In genomic region chr9:64139879-64140278, GRCm38 (mm10) we compare ENCODE assay signal across 29 mouse cellular contexts. TPM values are rescaled to one million over a fixed set of nuclear protein-coding genes. Genes with fewer than 3 reads are reported as not detected.
DNase-seq lines count a peak whose midpoint lies in the region; ATAC-seq and TF ChIP-seq lines count a peak whose summit lies in the region.
"Had no signal": no experiment of that assay in that cellular context is flagged by ENCODE, and none has a peak within 500 bp of the region (broad histone marks: within the 10 kb centered on the region; RNA-seq: fewer than 3 reads in every experiment).

No protein-coding gene starts in this region.

- peak; percentile 11; the same call in 1 of the 2 replicates for TF ChIP-seq CTCF in small intestine, adult 2 months (IDR thresholded peaks at IDR 0.05; ENCODE audit: extremely low read depth, insufficient read length, insufficient replicate concordance, low read depth, low read length)

- H3K27me3 ChIP-seq in small intestine, adult 2 months (ENCODE audit: control insufficient read depth, insufficient read depth, low read length): no peaks in the 10 kb centered on the region
- H3K27me3 ChIP-seq in hindbrain, embryonic 16.5 days (replicated peaks; ENCODE audit: control insufficient read depth, insufficient read depth, low read length): no peaks in the 10 kb centered on the region
- H3K27me3 ChIP-seq: CH12.LX; embryonic facial prominence, embryonic 13.5 days; embryonic facial prominence, embryonic 15.5 days; forebrain, embryonic 12.5 days had no signal

- H3K4me1 ChIP-seq in ES-E14 (ENCODE audit: control insufficient read depth in 2 of 2, insufficient read depth in 2 of 2, low read length in 2 of 2, poor library complexity in 1 of 2): no peaks in the 10 kb centered on the region; a peak in 1 of 4 replicates
- H3K4me1 ChIP-seq in small intestine, adult 2 months (ENCODE audit: control insufficient read depth, insufficient read depth, insufficient read length, low read length): no peaks in the 10 kb centered on the region
- H3K4me1 ChIP-seq in hindbrain, embryonic 16.5 days (ENCODE audit: control insufficient read depth, insufficient read depth, low read depth, low read length): no peaks in the 10 kb centered on the region
- H3K4me1 ChIP-seq: embryonic facial prominence, embryonic 13.5 days; embryonic facial prominence, embryonic 15.5 days; forebrain, embryonic 10.5 days; forebrain, embryonic 12.5 days had no signal

- H3K36me3 ChIP-seq in ES-E14 (ENCODE audit: control insufficient read depth, insufficient read depth, low read length, poor library complexity, severe bottlenecking): peaks cover 30% of the 10 kb centered on the region
- H3K36me3 ChIP-seq in small intestine, adult 2 months (ENCODE audit: control insufficient read depth, insufficient read depth, low read length): peaks cover 7% of the 10 kb centered on the region
- H3K36me3 ChIP-seq in hindbrain, embryonic 16.5 days (ENCODE audit: control insufficient read depth, insufficient read depth, low read length): no peaks in the 10 kb centered on the region

- no peaks in the 10 kb centered on the region for H3K9me3 ChIP-seq in ES-E14 (ENCODE audit: control insufficient read depth, insufficient read depth, low read depth, low read length)
- no peaks in the 10 kb centered on the region for H3K9me3 ChIP-seq in hindbrain, embryonic 16.5 days (ENCODE audit: control insufficient read depth, low read length)
- H3K9me3 ChIP-seq: embryonic facial prominence, embryonic 13.5 days; embryonic facial prominence, embryonic 15.5 days; forebrain, embryonic 10.5 days; forebrain, embryonic 12.5 days had no signal

- no peak overlapping the region; the same call in 1 of the 2 replicates for H3K27ac ChIP-seq in ES-E14 (ENCODE audit: insufficient read depth, low read depth, low read length, poor library complexity, severe bottlenecking)
- H3K27ac ChIP-seq in small intestine, adult 2 months (ENCODE audit: insufficient read depth, low read depth, low read length): no peak overlapping the region
- H3K27ac ChIP-seq in hindbrain, embryonic 16.5 days (ENCODE audit: low read depth, low read length): no peak overlapping the region
- H3K27ac ChIP-seq: embryonic facial prominence, embryonic 13.5 days; embryonic facial prominence, embryonic 15.5 days; forebrain, embryonic 10.5 days; forebrain, embryonic 12.5 days had no signal

- in situ Hi-C loops in ES-E14 (cut with MboI; ENCODE audit: low sequenced_read_pairs in 2 of 2, unreplicated experiment in 2 of 2): no loop called here

- 0 out of 2 replicates have a peak overlapping the region, but pooled peaks have one; percentile 5 for H3K9ac ChIP-seq in ES-E14 (ENCODE audit: insufficient read depth, low read depth, low read length, poor library complexity, severe bottlenecking)
- H3K9ac ChIP-seq in hindbrain, embryonic 16.5 days (ENCODE audit: low read depth, low read length): no peak overlapping the region
- H3K9ac ChIP-seq: embryonic facial prominence, embryonic 13.5 days; embryonic facial prominence, embryonic 15.5 days; forebrain, embryonic 12.5 days had no signal

- H3K4me3 ChIP-seq in ES-E14 (ENCODE audit: insufficient read depth in 1 of 2, low read depth in 1 of 2, low read length in 2 of 2, poor library complexity in 1 of 2, severe bottlenecking in 1 of 2): no peak overlapping the region
- no peak overlapping the region for H3K4me3 ChIP-seq in small intestine, adult 2 months (ENCODE audit: low read depth, low read length)
- no peak overlapping the region for H3K4me3 ChIP-seq in hindbrain, embryonic 16.5 days (ENCODE audit: low read length)
- H3K4me3 ChIP-seq: embryonic facial prominence, embryonic 13.5 days; embryonic facial prominence, embryonic 15.5 days; erythroblast, embryonic 14.5 days; forebrain, embryonic 10.5 days; forebrain, embryonic 12.5 days had no signal

- peak; percentile 13 for DNase-seq in lung, postnatal 36 days
- DNase-seq in lung, adult 18-20 months: no peak
- no peak for DNase-seq in ES-E14 (ENCODE audit: low read depth, low spot score)
- no peak for DNase-seq in adrenal gland, postnatal 25 days
- no peak for DNase-seq in layer of hippocampus, adult 11-12 months (ENCODE audit: low spot score)
- DNase-seq: adrenal gland, adult 2 months; adrenal gland, postnatal 10 days; adrenal gland, postnatal 36 days; B cell, adult 2 months; cerebellum, adult 11 months; cerebellum, adult 18-20 months; cerebellum, adult 8-10 months; cerebellum, adult 9-11 months; cerebellum, postnatal 14 days; cerebellum, postnatal 36 days; embryo, embryonic 11 days had no signal

- no peak overlapping the region for H3K4me2 ChIP-seq in hindbrain, embryonic 16.5 days (ENCODE audit: low read length)
- H3K4me2 ChIP-seq: embryonic facial prominence, embryonic 13.5 days; embryonic facial prominence, embryonic 15.5 days; forebrain, embryonic 12.5 days had no signal

- WGBS in small intestine, adult 2 months: 83% methylated on average over 9 of the region's 9 CpGs
- 91% methylated on average over 9 of the region's 9 CpGs for WGBS in hindbrain, embryonic 16.5 days

- no peak for TF ChIP-seq POLR2A in small intestine, adult 2 months (IDR thresholded peaks at IDR 0.05; ENCODE audit: low read depth, low read length)

- ATAC-seq in megakaryocyte, adult 5-6 weeks (ENCODE audit: poor library complexity, severe bottlenecking): peak; percentile 35; the same call in 1 of the 2 replicates
- no peak for ATAC-seq in hindbrain, embryonic 16.5 days
- ATAC-seq: CD4-positive, CD25-positive, alpha-beta regulatory T cell, adult 4 months; forebrain, embryonic 14.5 days; forebrain, embryonic 16.5 days had no signal

TF ChIP-seq in ES-E14, 5 proteins besides CTCF, POLR2A, EP300 and RAD21:
- TF ChIP-seq CHD2 (IDR thresholded peaks at IDR 0.05; ENCODE audit: low read depth, low read length): no peak
- no peak for TF ChIP-seq ZC3H11A (IDR thresholded peaks at IDR 0.05; ENCODE audit: borderline replicate concordance, low read depth, low read length)
- TF ChIP-seq HCFC1 (IDR thresholded peaks at IDR 0.05; ENCODE audit: borderline replicate concordance, insufficient read depth, low read length): no peak
- TF ChIP-seq ZNF384 (IDR thresholded peaks at IDR 0.05; ENCODE audit: low read depth, low read length): no peak
- TF ChIP-seq MAFK (IDR thresholded peaks at IDR 0.05; ENCODE audit: insufficient read depth, low read depth, low read length): no peak

RNA-seq across cellular contexts. Expression of gene Lctl, which starts 22.9 kb away (rescaled TPM):
- 1.5 and 2.3 TPM in 2 replicates for total RNA-seq in ES-E14 (2012; rRNA removed)
- total RNA-seq in megakaryocyte, adult 5-6 weeks (2015): not detected in 2 replicates
- total RNA-seq in megakaryocyte, adult 5-6 weeks (2017): not detected in 2 replicates
- 0.17 and 0.98 TPM in 2 replicates for polyA plus RNA-seq in small intestine, adult 2 months (2012; rRNA removed)
- total RNA-seq in adrenal gland, postnatal 25 days (2021): 0.95 and 1.5 TPM in 2 replicates
- polyA plus RNA-seq in hindbrain, embryonic 16.5 days (2015; fragmentation: Nextera tagmentation; extraction: Ambion mirVana): not detected in 2 replicates
- polyA plus RNA-seq: CD4-positive, CD25-positive, alpha-beta regulatory T cell, adult 4 months; embryonic facial prominence, embryonic 11.5 days; embryonic facial prominence, embryonic 13.5 days; erythroblast, embryonic 14.5 days; forebrain, embryonic 10.5 days; forebrain, embryonic 14.5 days; forebrain, embryonic 16.5 days had no signal

RNA-seq across cellular contexts. Expression of gene Zwilch, which starts 33.0 kb away (rescaled TPM):
- 99.2 and 151 TPM in 2 replicates for total RNA-seq in ES-E14 (2012; rRNA removed)
- 22.3 and 26.7 TPM in 2 replicates for total RNA-seq in megakaryocyte, adult 5-6 weeks (2015)
- 76.4 and 109 TPM in 2 replicates for total RNA-seq in megakaryocyte, adult 5-6 weeks (2017)
- 0.70 and 1.9 TPM in 2 replicates for polyA plus RNA-seq in small intestine, adult 2 months (2012; rRNA removed)
- total RNA-seq in adrenal gland, postnatal 25 days (2021): 5.1 and 5.3 TPM in 2 replicates
- polyA plus RNA-seq in hindbrain, embryonic 16.5 days (2015; fragmentation: Nextera tagmentation; extraction: Ambion mirVana): 6.6 and 9.4 TPM in 2 replicates

RNA-seq across cellular contexts. Expression of gene Rpl4, which starts 33.3 kb away (rescaled TPM):
- total RNA-seq in ES-E14 (2012; rRNA removed): 1,251 and 1,343 TPM in 2 replicates
- total RNA-seq in megakaryocyte, adult 5-6 weeks (2015): 2,055 and 2,225 TPM in 2 replicates
- total RNA-seq in megakaryocyte, adult 5-6 weeks (2017): 1,695 and 1,727 TPM in 2 replicates
- polyA plus RNA-seq in small intestine, adult 2 months (2012; rRNA removed): 122 and 189 TPM in 2 replicates
- total RNA-seq in adrenal gland, postnatal 25 days (2021): 896 and 928 TPM in 2 replicates
- 580 and 585 TPM in 2 replicates for polyA plus RNA-seq in hindbrain, embryonic 16.5 days (2015; fragmentation: Nextera tagmentation; extraction: Ambion mirVana)

RNA-seq across cellular contexts. Expression of gene Snapc5, which starts 39.2 kb away (rescaled TPM):
- 9.6 and 17.1 TPM in 2 replicates for total RNA-seq in ES-E14 (2012; rRNA removed)
- total RNA-seq in megakaryocyte, adult 5-6 weeks (2015): 25.6 and 31.7 TPM in 2 replicates
- 70.1 and 76.7 TPM in 2 replicates for total RNA-seq in megakaryocyte, adult 5-6 weeks (2017)
- 5.8 and 12.2 TPM in 2 replicates for polyA plus RNA-seq in small intestine, adult 2 months (2012; rRNA removed)
- 23.2 and 25.0 TPM in 2 replicates for total RNA-seq in adrenal gland, postnatal 25 days (2021)
- polyA plus RNA-seq in hindbrain, embryonic 16.5 days (2015; fragmentation: Nextera tagmentation; extraction: Ambion mirVana): 32.2 and 40.1 TPM in 2 replicates
